Mouse (Mus musculus) embryonic fibroblast, embryonic 13.5 days (primary cell): Measurements from ENCODE around the gene Myog. TPM values are rescaled to one million over a fixed set of nuclear protein-coding genes. Genes with fewer than 3 reads are reported as not detected.

Experiments used
- H3K27ac ChIP-seq: 2 replicates; pipeline ENCODE4 v1.5.1; 2012; ENCODE audit warnings: low read length, control low read depth, inconsistent platforms; ENCODE audit not compliant: insufficient read depth
- H3K4me1 ChIP-seq: 2 replicates; pipeline ENCODE4 v1.6.1; 2011; ENCODE audit warnings: low read length; ENCODE audit not compliant: control insufficient read depth, insufficient read depth
- H3K4me3 ChIP-seq: 2 replicates; pipeline ENCODE4 v1.5.1; 2011; ENCODE audit warnings: mild to moderate bottlenecking, control low read depth, low read length; ENCODE audit not compliant: insufficient read depth
- CTCF ChIP-seq: IDR thresholded peaks from 2 replicates; pipeline ENCODE4 v1.5.1; 2011; ENCODE audit warnings: mild to moderate bottlenecking, control low read depth, low read length, moderate library complexity, borderline replicate concordance; ENCODE audit not compliant: insufficient read depth
- POLR2A ChIP-seq: IDR thresholded peaks from 2 replicates; pipeline ENCODE4 v1.6.1; 2011; ENCODE audit warnings: low read depth, mild to moderate bottlenecking, control low read depth, low read length, moderate library complexity
- polyA plus RNA-seq: library from polyadenylated mRNA; stranded (reverse); fragments of >200 nt; gene quantifications from 2 replicates; pipeline ENCODE4 v1.2.4, GENCODE M21; 2011; ENCODE audit warnings: low read depth; ENCODE audit not compliant: missing spikeins, insufficient read length

Myog gene
- polyA plus RNA-seq, 1 experiment: not detected

GRCm38 (mm10) chr1:134265797-134266196, 24.0 kb upstream of the Myog start:
- Histone ChIP-seq H3K27ac (no peak overlapping the region), H3K4me1 (no peaks in the 10 kb centered on the region), H3K4me3 (no peak overlapping the region)
- TF ChIP-seq POLR2A: no peak
- no peak for TF ChIP-seq CTCF

DNA sequence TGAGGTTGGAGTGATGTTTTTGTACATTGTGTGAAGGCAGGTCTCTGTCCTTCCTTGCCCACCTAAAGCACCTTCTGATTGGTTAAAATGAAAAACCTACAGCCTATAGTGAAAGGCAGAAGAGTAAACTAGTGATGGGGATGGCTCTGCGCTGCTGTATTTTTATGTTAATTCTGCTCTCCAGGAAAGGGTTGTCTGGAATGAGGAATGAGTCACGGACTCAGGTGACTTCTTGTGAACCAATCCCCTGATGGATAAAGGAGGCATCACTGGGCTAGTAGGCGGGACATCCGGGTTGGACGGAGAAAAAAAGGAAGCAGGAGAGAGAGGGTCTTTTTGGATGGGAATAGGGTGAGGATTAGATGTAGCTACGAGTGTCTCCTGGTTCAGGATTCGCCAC, 19.8 kb upstream of the Myog start:
- H3K4me3 ChIP-seq: no peak overlapping the region
- H3K4me1 ChIP-seq: no peaks in the 10 kb centered on the region
- no peak overlapping the region for H3K27ac ChIP-seq
- TF ChIP-seq CTCF (no peak), POLR2A (no peak)

GRCm38 (mm10) chr1:134272754-134273250, 17.0 kb upstream of the Myog start:
- TF ChIP-seq CTCF (no peak), POLR2A (no peak)
- no peaks in the 10 kb centered on the region for H3K4me1 ChIP-seq
- no peak overlapping the region for H3K4me3 ChIP-seq
- H3K27ac ChIP-seq: no peak overlapping the region

GRCm38 (mm10) chr1:134273493-134274395, 16.0 kb upstream of the Myog start:
- H3K4me1 ChIP-seq: no peaks in the 10 kb centered on the region
- TF ChIP-seq CTCF: no peak
- TF ChIP-seq POLR2A: no peak
- no peak overlapping the region for H3K4me3 ChIP-seq
- H3K27ac ChIP-seq: no peak overlapping the region

GRCm38 (mm10) chr1:134274483-134274920, 15.3 kb upstream of the Myog start:
- no peaks in the 10 kb centered on the region for H3K4me1 ChIP-seq
- no peak overlapping the region for H3K4me3 ChIP-seq
- no peak overlapping the region for H3K27ac ChIP-seq
- TF ChIP-seq CTCF (no peak), POLR2A (no peak)

GRCm38 (mm10) chr1:134275616-134276464, 13.9 kb upstream of the Myog start:
- no peak overlapping the region for H3K27ac ChIP-seq
- no peaks in the 10 kb centered on the region for H3K4me1 ChIP-seq
- TF ChIP-seq CTCF: no peak
- no peak for TF ChIP-seq POLR2A
- H3K4me3 ChIP-seq: no peak overlapping the region

DNA sequence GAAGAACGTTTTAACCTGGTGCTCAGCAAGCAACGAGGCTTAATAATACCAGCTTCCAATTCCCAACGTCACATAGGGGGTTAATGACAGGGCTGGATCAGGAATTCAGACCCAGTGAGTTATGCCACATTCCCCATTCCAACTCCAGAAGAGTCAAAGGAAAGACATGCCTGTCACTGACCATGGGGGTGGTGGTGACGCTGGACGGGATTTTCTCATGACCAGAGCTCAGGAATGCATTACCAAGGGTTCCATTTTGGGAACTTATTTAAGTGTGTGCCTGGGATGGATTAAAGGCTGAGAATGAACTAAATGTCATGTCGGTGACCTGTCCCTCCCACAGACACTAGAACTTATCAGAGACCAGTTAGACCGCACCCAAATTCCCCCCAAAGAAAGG, 13.0 kb upstream of the Myog start:
- Histone ChIP-seq H3K27ac (no peak overlapping the region), H3K4me1 (no peaks in the 10 kb centered on the region), H3K4me3 (no peak overlapping the region)
- TF ChIP-seq CTCF (no peak), POLR2A (no peak)

DNA sequence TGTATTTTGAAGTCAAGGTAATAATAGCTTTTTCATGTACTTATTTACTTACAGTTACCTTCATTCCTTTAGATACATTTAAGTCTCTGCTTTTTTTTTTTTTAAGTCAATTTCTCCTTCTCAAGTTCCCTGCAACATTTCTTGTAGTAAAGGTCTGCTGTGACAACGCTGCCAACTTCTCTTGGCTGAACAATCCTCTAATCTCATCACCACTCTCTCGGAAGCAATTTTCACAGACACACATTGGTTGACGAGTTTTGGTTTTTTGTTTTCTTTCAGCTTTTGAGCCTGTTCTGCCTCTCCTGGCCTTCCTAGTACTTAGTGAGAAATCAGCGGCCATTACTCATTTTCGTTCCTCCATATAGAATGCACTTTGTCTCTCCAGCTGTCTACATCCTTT, 9.6 kb upstream of the Myog start:
- no peak overlapping the region for H3K4me3 ChIP-seq
- no peaks in the 10 kb centered on the region for H3K4me1 ChIP-seq
- TF ChIP-seq CTCF (no peak), POLR2A (no peak)
- no peak overlapping the region for H3K27ac ChIP-seq

DNA sequence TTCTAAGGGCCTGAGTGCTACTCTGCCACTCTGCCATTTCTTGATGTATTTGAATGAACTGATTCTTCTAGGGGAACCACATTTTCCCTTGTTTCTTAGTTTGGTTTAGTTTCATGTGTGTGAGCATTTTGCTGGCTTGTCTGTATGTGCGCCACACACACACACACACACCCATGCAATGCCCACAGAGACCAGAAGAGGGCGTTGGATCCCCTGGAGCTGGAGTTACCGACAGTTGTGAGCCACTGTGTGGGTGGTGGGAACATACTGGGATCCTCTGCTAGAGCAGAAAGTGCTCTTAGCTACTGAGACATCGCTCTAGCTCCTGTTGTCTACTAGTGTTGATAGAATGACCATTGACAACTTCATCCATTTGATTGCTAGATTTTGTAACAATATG, 8.2 kb upstream of the Myog start:
- Histone ChIP-seq H3K27ac (no peak overlapping the region), H3K4me3 (no peak overlapping the region), H3K4me1 (no peaks in the 10 kb centered on the region)
- TF ChIP-seq CTCF (no peak), POLR2A (no peak)

GRCm38 (mm10) chr1:134282342-134282741, 7.4 kb upstream of the Myog start:
- no peak overlapping the region for H3K4me3 ChIP-seq
- no peaks in the 10 kb centered on the region for H3K4me1 ChIP-seq
- no peak overlapping the region for H3K27ac ChIP-seq
- no peak for TF ChIP-seq CTCF
